Mouse (Mus musculus): ENCODE measurements around the gene Ppp1r11. TPM values are rescaled to one million over a fixed set of nuclear protein-coding genes. Genes with fewer than 3 reads are reported as not detected.

The Ppp1r11 gene
- total RNA-seq, 2 experiments from 2014 or later = 84.2 to 100 TPM

- DNase-seq (ENCODE audit: low spot score in 2 of 2) = no peak
Measured at GRCm38 (mm10) chr17:36970316-36970890, 18.9 kb upstream of the Ppp1r11 start.

GRCm38 (mm10) chr17:36966875-36967274 is 15.3 kb upstream of the Ppp1r11 start:
- DNase-seq (ENCODE audit: low spot score in 2 of 2) = no peak

GRCm38 (mm10) chr17:36961125-36961524 is 9.6 kb upstream of the Ppp1r11 start:
- no peak for DNase-seq (ENCODE audit: low spot score in 2 of 2)

- no peak for DNase-seq (ENCODE audit: low spot score in 2 of 2)
Measured at GRCm38 (mm10) chr17:36958884-36959283, 7.3 kb upstream of the Ppp1r11 start.

GRCm38 (mm10) chr17:36957999-36958743 is 6.6 kb upstream of the Ppp1r11 start, which contains the start of the genes Znrd1 and Znrd1as:
TSS of gene Znrd1 (minus strand) at chr17:36958559.
TSS of gene Znrd1as (plus strand) at chr17:36958592.
- peak; percentile 83 to 88 for DNase-seq (ENCODE audit: low spot score in 2 of 2)

GRCm38 (mm10) chr17:36953062-36953461 is 1.5 kb upstream of the Ppp1r11 start:
- no peak for DNase-seq (ENCODE audit: low spot score in 2 of 2)

- DNase-seq (ENCODE audit: low spot score in 2 of 2) = no peak
Measured at GRCm38 (mm10) chr17:36952631-36953030, 1.1 kb upstream of the Ppp1r11 start.

GRCm38 (mm10) chr17:36949265-36949664 is 2.3 kb downstream of the Ppp1r11 start:
- no peak for DNase-seq (ENCODE audit: low spot score in 2 of 2)

- DNase-seq (ENCODE audit: low spot score in 2 of 2) = no peak
Measured at GRCm38 (mm10) chr17:36948286-36948685, 3.3 kb downstream of the Ppp1r11 start.

- peak; percentile 64 to 69 for DNase-seq (ENCODE audit: low spot score in 2 of 2)
Measured at GRCm38 (mm10) chr17:36947051-36947819, 4.3 kb downstream of the Ppp1r11 start.

- no peak for DNase-seq (ENCODE audit: low spot score in 2 of 2)
Measured at GRCm38 (mm10) chr17:36944121-36944775, 7.3 kb downstream of the Ppp1r11 start.

- DNase-seq (ENCODE audit: low spot score in 2 of 2) = no peak
Measured at GRCm38 (mm10) chr17:36943691-36944090, 7.8 kb downstream of the Ppp1r11 start.

- no peak for DNase-seq (ENCODE audit: low spot score in 2 of 2)
Measured at GRCm38 (mm10) chr17:36942791-36943471, 8.6 kb downstream of the Ppp1r11 start, which contains the start of gene Rnf39. TSS of gene Rnf39 (plus strand) at chr17:36942918.

GRCm38 (mm10) chr17:36942391-36942790 is 9.2 kb downstream of the Ppp1r11 start:
- DNase-seq (ENCODE audit: low spot score in 2 of 2) = no peak

GRCm38 (mm10) chr17:36938056-36938455 is 13.5 kb downstream of the Ppp1r11 start:
- DNase-seq (ENCODE audit: low spot score in 2 of 2) = peak in 1 of 2 experiments; percentile 56

GRCm38 (mm10) chr17:36931806-36932205 is 19.7 kb downstream of the Ppp1r11 start:
- DNase-seq (ENCODE audit: low spot score in 2 of 2) = peak in 1 of 2 experiments; percentile 21

- no peak for DNase-seq (ENCODE audit: low spot score in 2 of 2)
Measured at GRCm38 (mm10) chr17:36931130-36931529, 20.4 kb downstream of the Ppp1r11 start.

- no peak for DNase-seq (ENCODE audit: low spot score in 2 of 2)
Measured at GRCm38 (mm10) chr17:36930233-36930632, 21.3 kb downstream of the Ppp1r11 start.

GRCm38 (mm10) chr17:36929236-36929932 is 22.2 kb downstream of the Ppp1r11 start:
- no peak for DNase-seq (ENCODE audit: low spot score in 2 of 2)
